Comparison of ENCODE assay signal across 8 mouse cellular contexts in genomic region chr9:123523676-123524075, GRCm38 (mm10). TPM values are rescaled to one million over a fixed set of nuclear protein-coding genes. Genes with fewer than 3 reads are reported as not detected.
DNase-seq lines count a peak whose midpoint lies in the region; ATAC-seq and TF ChIP-seq lines count a peak whose summit lies in the region.

No protein-coding gene starts in this region.

- no peaks in the 10 kb centered on the region for H3K9me3 ChIP-seq in forebrain, embryonic 10.5 days
- H3K9me3 ChIP-seq in forebrain, embryonic 15.5 days, result no peaks in the 10 kb centered on the region
- no peaks in the 10 kb centered on the region for H3K9me3 ChIP-seq in liver, embryonic 11.5 days (ENCODE audit: control insufficient read depth, low read length)
- H3K9me3 ChIP-seq in limb, embryonic 11.5 days (ENCODE audit: control insufficient read depth, low read length), result no peaks in the 10 kb centered on the region

- no peak for TF ChIP-seq POLR2A in liver, adult 2 months (IDR thresholded peaks at IDR 0.05; ENCODE audit: extremely low read depth, insufficient read depth, low read length)

- no peak overlapping the region for H3K9ac ChIP-seq in forebrain, embryonic 15.5 days (replicated peaks)
- no peak overlapping the region for H3K9ac ChIP-seq in liver, adult 2 months (ENCODE audit: low read depth, low read length)
- H3K9ac ChIP-seq in liver, embryonic 11.5 days (ENCODE audit: low read depth, low read length), result no peak overlapping the region
- H3K9ac ChIP-seq in limb, embryonic 11.5 days (ENCODE audit: low read length), result no peak overlapping the region

- H3K36me3 ChIP-seq in forebrain, embryonic 10.5 days (replicated peaks), result peaks cover 41% of the 10 kb centered on the region
- 0 out of 2 replicates have a peak, but pooled peaks cover 6% of the 10 kb centered on the region for H3K36me3 ChIP-seq in forebrain, embryonic 15.5 days
- peaks cover 9% of the 10 kb centered on the region for H3K36me3 ChIP-seq in liver, adult 2 months (ENCODE audit: control insufficient read depth, insufficient read depth, low read length)
- peaks cover 8% of the 10 kb centered on the region for H3K36me3 ChIP-seq in liver, embryonic 11.5 days (ENCODE audit: control insufficient read depth, insufficient read depth, low read length)
- H3K36me3 ChIP-seq in limb, embryonic 11.5 days (ENCODE audit: control insufficient read depth, insufficient read depth, low read length), result peaks cover 9% of the 10 kb centered on the region

- ATAC-seq in forebrain, embryonic 15.5 days (replicated peaks), result no peak
- ATAC-seq in liver, embryonic 11.5 days (replicated peaks; ENCODE audit: low FRiP score), result no peak
- ATAC-seq in limb, embryonic 11.5 days (ENCODE audit: insufficient number of reproducible peaks, low FRiP score, low TSS enrichment, low read depth), result no peak

- H3K4me3 ChIP-seq in forebrain, embryonic 10.5 days, result no peak overlapping the region
- H3K4me3 ChIP-seq in forebrain, embryonic 15.5 days, result no peak overlapping the region
- H3K4me3 ChIP-seq in liver, adult 2 months (ENCODE audit: insufficient read depth, low read depth, low read length), result no peak overlapping the region
- H3K4me3 ChIP-seq in liver, embryonic 11.5 days (ENCODE audit: low read depth, low read length), result no peak overlapping the region
- no peak overlapping the region for H3K4me3 ChIP-seq in limb, embryonic 11.5 days (ENCODE audit: low read depth, low read length)

- no peak overlapping the region for H3K27ac ChIP-seq in forebrain, embryonic 10.5 days
- no peak overlapping the region for H3K27ac ChIP-seq in forebrain, embryonic 15.5 days (replicated peaks)
- no peak overlapping the region for H3K27ac ChIP-seq in liver, adult 2 months (replicated peaks; ENCODE audit: insufficient read depth, low read depth, low read length)
- H3K27ac ChIP-seq in liver, embryonic 11.5 days (ENCODE audit: low read depth, low read length), result no peak overlapping the region
- H3K27ac ChIP-seq in limb, embryonic 11.5 days (replicated peaks; ENCODE audit: low read depth, low read length), result no peak overlapping the region

- DNase-seq in forebrain, embryonic 10.5 days (ENCODE audit: extremely low spot score, low spot score), result peak; percentile 29
- no peak for DNase-seq in liver, adult 2 months (ENCODE audit: extremely low read depth, low read depth, low spot score)
- DNase-seq in liver, embryonic 11.5 days (ENCODE audit: low spot score), result no peak
- DNase-seq in ZHBTc4 (ENCODE audit: low read depth, low spot score), result peak; percentile 65
- peak; percentile 58 for DNase-seq in limb, embryonic 11.5 days (ENCODE audit: low spot score)
- DNase-seq in thymus, postnatal 14 days, result peak; percentile 64
- no peak for DNase-seq in frontal cortex, postnatal 10 days (ENCODE audit: low spot score in 2 of 2)

- no peaks in the 10 kb centered on the region for H3K79me2 ChIP-seq in liver, adult 2 months (ENCODE audit: control insufficient read depth, insufficient read depth, low read length)

- H3K27me3 ChIP-seq in forebrain, embryonic 10.5 days (ENCODE audit: poor library complexity, severe bottlenecking), result no peaks in the 10 kb centered on the region
- no peaks in the 10 kb centered on the region for H3K27me3 ChIP-seq in forebrain, embryonic 15.5 days
- no peaks in the 10 kb centered on the region for H3K27me3 ChIP-seq in liver, adult 2 months (ENCODE audit: control insufficient read depth, insufficient read depth, low read length)
- no peaks in the 10 kb centered on the region for H3K27me3 ChIP-seq in liver, embryonic 11.5 days (replicated peaks; ENCODE audit: control insufficient read depth, insufficient read depth, low read length)
- no peaks in the 10 kb centered on the region for H3K27me3 ChIP-seq in limb, embryonic 11.5 days (ENCODE audit: control insufficient read depth, insufficient read depth, low read length)

- H3K4me1 ChIP-seq in forebrain, embryonic 10.5 days, result peaks cover 9% of the 10 kb centered on the region
- H3K4me1 ChIP-seq in forebrain, embryonic 15.5 days, result peaks cover 12% of the 10 kb centered on the region
- H3K4me1 ChIP-seq in liver, adult 2 months (ENCODE audit: control insufficient read depth, insufficient read depth, low read length), result peaks cover 2% of the 10 kb centered on the region; the same call in 1 of the 2 replicates
- H3K4me1 ChIP-seq in liver, embryonic 11.5 days (replicated peaks; ENCODE audit: control insufficient read depth, insufficient read depth, low read length), result 0 out of 2 replicates have a peak, but pooled peaks cover 6% of the 10 kb centered on the region
- H3K4me1 ChIP-seq in limb, embryonic 11.5 days (ENCODE audit: control insufficient read depth, insufficient read depth, low read length), result peaks cover 3% of the 10 kb centered on the region; the same call in 1 of the 2 replicates

- peak; percentile 64 for TF ChIP-seq CTCF in liver, adult 2 months (IDR thresholded peaks at IDR 0.05; ENCODE audit: low read depth, low read length)

- 28% methylated on average over 3 of the region's 3 CpGs for WGBS in forebrain, embryonic 10.5 days
- WGBS in forebrain, embryonic 15.5 days, result 32% methylated on average over 3 of the region's 3 CpGs
- 46% methylated on average over 3 of the region's 3 CpGs for WGBS in liver, adult 2 months
- WGBS in liver, embryonic 11.5 days, result 36% methylated on average over 3 of the region's 3 CpGs
- WGBS in limb, embryonic 11.5 days, result 25% methylated on average over 3 of the region's 3 CpGs

- no peak overlapping the region for H3K4me2 ChIP-seq in forebrain, embryonic 15.5 days (replicated peaks)
- H3K4me2 ChIP-seq in liver, embryonic 11.5 days, result no peak overlapping the region
- H3K4me2 ChIP-seq in limb, embryonic 11.5 days (ENCODE audit: low read depth, severe bottlenecking), result no peak overlapping the region

RNA-seq across cellular contexts. Expression of gene Sacm1l, which starts 5.9 kb away (rescaled TPM):
- 40.1 and 42.5 TPM in 2 replicates for polyA plus RNA-seq in forebrain, embryonic 10.5 days (2016; fragmentation: Nextera tagmentation; extraction: Ambion mirVana)
- 48.5 and 51.8 TPM in 2 replicates for polyA plus RNA-seq in forebrain, embryonic 15.5 days (2015; fragmentation: Nextera tagmentation; extraction: Ambion mirVana)
- total RNA-seq in liver, adult 2 months (2014; rRNA removed), result 62.3 and 74.3 TPM in 2 replicates
- 7.7 and 9.4 TPM in 2 replicates for polyA plus RNA-seq in liver, adult 2 months (2012; rRNA removed)
- polyA plus RNA-seq in liver, embryonic 11.5 days (2014; fragmentation: Nextera tagmentation; extraction: Ambion mirVana), result 44.5 and 55.3 TPM in 2 replicates
- 48.9 and 51.1 TPM in 2 replicates for polyA plus RNA-seq in limb, embryonic 11.5 days (2014; fragmentation: Nextera tagmentation; extraction: Ambion mirVana)

RNA-seq across cellular contexts. Expression of gene Limd1, which starts 45.2 kb away (rescaled TPM):
- 55.7 and 57.8 TPM in 2 replicates for polyA plus RNA-seq in forebrain, embryonic 10.5 days (2016; fragmentation: Nextera tagmentation; extraction: Ambion mirVana)
- polyA plus RNA-seq in forebrain, embryonic 15.5 days (2015; fragmentation: Nextera tagmentation; extraction: Ambion mirVana), result 18.0 and 19.8 TPM in 2 replicates
- 19.7 and 22.2 TPM in 2 replicates for total RNA-seq in liver, adult 2 months (2014; rRNA removed)
- polyA plus RNA-seq in liver, adult 2 months (2012; rRNA removed), result 15.9 and 24.6 TPM in 2 replicates
- polyA plus RNA-seq in liver, embryonic 11.5 days (2014; fragmentation: Nextera tagmentation; extraction: Ambion mirVana), result 41.7 and 42.2 TPM in 2 replicates
- 51.1 and 54.0 TPM in 2 replicates for polyA plus RNA-seq in limb, embryonic 11.5 days (2014; fragmentation: Nextera tagmentation; extraction: Ambion mirVana)

Comparison
In these comparisons a context has a peak if more than half of its experiments do, and no peak if none do; other contexts are left out.
1. DNase-seq: peak in forebrain, embryonic 10.5 days (single experiment), ZHBTc4 (single experiment), limb, embryonic 11.5 days (single experiment) and thymus, postnatal 14 days (single experiment); none in liver, adult 2 months (single experiment), liver, embryonic 11.5 days (single experiment) and frontal cortex, postnatal 10 days (0 of 2).